Mouse (Mus musculus): ENCODE results near the gene Glo1.
A peak's percentile ranks its signal among the peaks of the same experiment; 100 is the strongest.

Gene Glo1

GRCm38 (mm10) chr17:30576946-30577345, 49.7 kb downstream of the Glo1 start:
- no peak for DNase-seq (ENCODE audit: low spot score)

DNA sequence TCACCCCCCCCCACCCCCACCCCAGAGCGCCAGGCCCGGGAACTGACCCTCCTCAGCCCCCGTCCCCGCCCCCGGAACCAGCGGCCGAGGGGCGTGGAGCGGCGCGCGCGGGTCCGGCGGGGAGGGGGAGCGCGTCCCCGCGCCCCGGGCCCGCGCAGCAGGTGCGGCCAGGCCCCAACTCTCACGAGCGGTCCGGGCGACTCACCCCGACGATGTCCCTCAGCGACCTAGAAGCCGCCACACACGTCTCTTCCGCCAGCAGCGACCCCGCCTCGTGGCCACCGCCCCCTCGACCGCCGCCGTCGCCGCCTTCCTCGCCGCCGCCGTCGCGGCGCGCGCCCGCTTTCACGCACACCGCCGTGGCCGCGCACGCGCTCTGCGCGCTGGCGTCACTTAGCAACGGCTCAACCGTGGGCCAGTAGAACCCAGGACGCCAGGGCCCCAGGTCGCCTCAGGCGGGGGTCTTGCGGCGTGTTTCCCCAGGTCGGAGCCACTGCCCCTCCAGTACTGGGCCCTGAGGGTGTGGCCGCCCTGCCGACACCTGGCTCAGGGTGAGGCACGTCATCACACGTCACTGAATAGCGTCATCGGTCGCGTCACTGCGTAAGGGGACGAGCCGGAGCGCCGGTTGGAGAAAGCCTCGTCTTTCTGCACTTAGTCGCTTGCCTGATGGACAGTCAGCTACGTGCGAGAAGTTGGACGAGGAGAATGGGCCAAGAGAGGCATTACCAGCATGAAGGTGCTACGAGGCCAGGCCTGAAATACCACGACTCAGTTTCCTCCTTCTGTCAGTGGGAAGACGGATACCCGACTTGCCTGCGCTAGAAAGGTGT, 50.5 kb downstream of the Glo1 start, which contains the start of gene Btbd9:
Gene Btbd9, minus strand, starts transcription at position 548 of the 833 bp plus-strand sequence.
- DNase-seq (ENCODE audit: low spot score), result peak; percentile 97

DNA sequence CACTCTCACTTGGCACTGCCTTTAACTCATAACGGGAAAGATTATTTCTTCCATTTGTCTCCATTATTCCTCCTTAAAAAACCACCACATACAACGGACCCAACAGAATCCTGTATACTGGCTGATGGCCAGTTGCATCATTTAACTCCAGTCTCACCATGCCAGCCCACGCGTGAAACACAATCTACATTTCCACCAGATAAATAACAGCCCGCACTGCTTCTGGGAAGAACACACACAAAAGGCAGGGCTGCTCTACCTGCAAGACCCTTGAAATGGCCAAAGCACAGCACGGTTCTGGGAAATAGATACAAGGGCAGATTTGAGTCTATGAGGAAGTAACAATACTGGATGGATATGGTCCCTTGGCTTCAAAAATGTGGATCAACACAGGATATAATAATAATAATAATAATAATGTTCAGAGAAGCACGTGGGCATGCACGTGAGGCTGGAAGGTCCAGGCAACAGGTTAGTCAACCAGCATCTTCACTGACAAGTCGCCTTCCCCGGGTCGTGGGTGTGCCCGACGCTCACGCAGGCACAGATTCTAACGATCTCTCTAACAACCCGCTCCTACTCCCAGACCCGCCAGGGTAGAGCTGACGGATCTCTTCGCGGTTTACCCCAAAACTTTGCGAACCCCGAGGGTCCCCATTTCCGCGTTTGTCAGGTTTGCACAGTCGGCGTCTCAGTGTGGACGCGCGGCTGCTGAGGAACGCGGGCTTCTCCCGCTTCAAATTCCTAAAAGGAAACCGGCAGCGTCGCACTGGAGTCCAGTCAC, 51.4 kb downstream of the Glo1 start:
- DNase-seq (ENCODE audit: low spot score), result no peak

DNA sequence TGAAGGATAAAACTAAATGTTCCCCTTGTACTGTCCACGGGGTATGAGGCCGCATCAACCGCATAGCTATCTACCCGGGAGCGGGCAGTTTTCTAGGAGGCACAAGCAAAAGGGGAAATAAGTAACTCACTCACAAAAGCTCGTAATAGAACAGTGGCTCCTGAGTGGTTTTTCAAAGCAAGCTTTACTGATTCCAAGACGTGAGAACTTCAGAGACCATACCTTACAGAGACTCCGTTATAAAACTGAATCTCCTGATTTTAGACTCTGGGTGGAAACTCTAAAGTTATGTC, 51.9 kb downstream of the Glo1 start:
- no peak for DNase-seq (ENCODE audit: low spot score)

DNA sequence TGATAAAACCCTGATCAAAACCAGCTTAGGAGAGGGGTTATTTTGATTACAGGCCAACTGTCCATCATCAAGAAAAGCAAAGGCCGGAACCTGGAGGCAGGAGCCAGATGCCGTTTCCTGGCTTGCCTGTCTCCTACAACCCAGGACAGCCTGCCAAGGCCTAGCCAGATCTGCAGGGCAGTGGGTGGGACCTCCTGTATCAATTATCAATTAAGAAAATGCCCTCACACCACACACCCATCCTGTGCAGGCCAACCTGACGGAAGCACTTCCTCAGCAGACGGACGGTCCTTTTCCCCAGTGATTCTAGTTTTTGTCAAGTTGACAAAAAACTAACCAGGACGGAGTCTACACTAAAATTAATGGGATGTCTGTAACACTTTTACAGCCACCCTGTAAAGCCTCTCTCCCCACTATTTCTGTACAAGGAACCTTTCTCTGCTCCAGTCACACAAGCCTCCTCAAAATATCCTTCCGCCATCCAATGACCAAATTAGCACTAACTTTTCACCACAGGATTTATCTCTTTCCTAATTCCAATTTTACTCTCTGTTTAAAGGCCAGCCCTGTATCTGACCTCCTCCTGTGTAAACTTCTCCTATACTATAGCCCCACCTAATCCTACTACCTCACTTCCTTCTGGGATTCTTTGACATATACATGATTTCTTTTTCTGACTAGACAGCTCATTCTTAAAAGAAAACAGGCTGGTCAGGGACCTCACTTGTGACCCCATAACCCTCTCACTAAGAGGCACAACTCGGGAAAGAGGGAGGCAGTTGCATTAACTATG, 52.5 kb downstream of the Glo1 start:
- DNase-seq (ENCODE audit: low spot score), result no peak

- DNase-seq (ENCODE audit: low spot score), result no peak
These were observed 55.7 kb downstream of the Glo1 start for GRCm38 (mm10) chr17:30570971-30571370.

DNA sequence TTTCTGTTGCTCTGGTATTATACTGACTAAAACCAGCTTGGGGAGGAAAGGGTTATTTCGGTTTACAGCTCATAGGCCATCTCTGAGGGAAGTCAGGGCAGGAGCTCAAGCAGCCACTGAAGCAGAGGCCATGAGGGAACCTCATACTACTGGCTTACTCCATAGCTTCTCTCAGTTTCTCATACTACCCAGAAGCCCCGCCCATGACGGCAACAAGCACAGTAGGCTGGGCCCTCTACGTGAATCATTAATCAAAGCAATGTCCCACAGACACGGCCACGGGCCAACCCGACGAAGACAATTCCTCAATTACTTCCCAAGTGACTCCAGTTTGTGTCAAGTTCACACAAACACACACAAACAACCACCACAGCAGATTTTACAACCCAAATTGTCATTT, 56.5 kb downstream of the Glo1 start:
- no peak for DNase-seq (ENCODE audit: low spot score)

DNA sequence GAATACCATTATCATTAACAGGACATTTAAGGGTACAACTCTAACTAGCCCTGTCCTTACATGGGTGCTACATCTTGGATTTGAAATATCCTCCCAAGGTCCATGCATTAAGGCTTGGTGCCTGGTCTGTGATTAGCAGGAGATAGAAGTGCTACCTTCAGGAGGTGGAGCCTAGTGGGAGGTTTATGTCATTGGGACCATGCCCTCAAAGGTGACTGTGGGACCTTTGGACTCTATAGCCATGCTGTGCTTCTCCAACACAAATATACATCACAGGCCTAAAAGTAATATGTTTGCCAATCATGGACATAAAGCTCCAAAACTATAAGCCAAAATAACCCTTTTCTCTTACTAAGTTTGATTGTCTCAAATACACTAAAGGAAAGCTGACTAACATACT, 58.2 kb downstream of the Glo1 start:
- no peak for DNase-seq (ENCODE audit: low spot score)

DNA sequence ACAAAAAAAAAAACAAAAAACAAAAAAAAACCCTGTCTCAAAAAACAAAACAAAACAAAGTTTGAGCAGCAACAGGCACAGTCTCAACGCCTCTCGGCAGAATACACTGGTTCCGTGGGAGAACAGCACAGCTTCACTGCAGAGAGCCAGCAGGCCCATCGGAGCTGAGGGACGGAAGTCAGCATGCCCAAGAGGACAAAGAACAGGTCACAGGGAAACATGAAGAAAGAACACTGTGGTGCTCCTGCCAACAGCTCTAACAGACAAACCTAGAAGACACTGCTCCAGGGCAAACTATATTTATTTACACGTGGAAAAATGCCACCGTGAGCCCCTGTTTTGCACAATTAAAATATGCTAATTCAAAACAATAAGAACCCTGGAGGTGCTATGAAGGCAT, 61.7 kb downstream of the Glo1 start:
- DNase-seq (ENCODE audit: low spot score), result no peak

DNA sequence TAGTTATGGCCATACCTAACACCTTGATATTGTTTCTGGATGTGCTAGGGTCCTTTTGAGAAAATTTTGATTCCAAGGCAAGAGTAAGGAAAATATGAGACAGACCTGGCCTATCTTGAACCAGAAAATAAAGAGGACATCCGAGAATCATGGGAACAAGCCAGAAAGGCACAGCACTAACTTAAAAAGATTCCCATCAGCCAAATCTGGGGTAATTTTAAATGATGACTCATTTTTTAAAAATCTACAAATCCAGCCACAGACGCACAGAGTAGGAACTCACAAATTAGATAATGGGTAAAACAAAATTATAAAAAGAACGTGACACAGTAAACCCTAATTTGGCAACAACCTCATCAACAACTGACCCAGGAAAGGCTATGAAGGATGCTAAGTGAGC, 62.3 kb downstream of the Glo1 start:
- no peak for DNase-seq (ENCODE audit: low spot score)

DNA sequence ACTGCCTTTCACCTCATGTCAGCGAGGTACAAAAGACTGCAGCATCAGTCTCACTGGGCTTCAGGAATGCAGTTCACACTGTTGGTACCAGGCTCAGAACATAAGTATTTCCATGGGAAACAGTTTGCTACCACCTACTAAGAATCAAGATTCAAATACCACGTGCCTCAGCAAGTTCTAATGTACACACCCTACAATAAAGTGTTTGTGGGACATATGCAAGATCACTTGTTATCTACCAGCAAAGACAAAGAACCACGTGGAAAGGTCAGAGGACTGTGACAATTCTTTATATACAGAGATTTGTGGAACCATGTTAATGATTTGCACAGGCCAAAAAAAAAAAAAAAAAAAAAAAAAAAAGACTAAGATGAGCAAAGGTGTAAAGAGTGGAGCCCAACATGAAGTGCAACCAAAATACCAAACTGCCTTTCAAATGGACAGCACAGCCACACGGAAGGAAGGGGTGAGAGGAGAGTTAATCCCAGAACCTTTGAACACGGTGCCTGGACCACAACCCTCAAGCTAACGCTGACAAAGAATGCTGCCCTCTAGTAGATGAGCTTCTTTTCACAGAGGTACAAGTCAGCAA, 63.1 kb downstream of the Glo1 start:
- DNase-seq (ENCODE audit: low spot score), result no peak

- no peak for DNase-seq (ENCODE audit: low spot score)
These were observed 63.9 kb downstream of the Glo1 start for GRCm38 (mm10) chr17:30562770-30563169.

- no peak for DNase-seq (ENCODE audit: low spot score)
These were observed 67.1 kb downstream of the Glo1 start for GRCm38 (mm10) chr17:30559536-30559935.

DNA sequence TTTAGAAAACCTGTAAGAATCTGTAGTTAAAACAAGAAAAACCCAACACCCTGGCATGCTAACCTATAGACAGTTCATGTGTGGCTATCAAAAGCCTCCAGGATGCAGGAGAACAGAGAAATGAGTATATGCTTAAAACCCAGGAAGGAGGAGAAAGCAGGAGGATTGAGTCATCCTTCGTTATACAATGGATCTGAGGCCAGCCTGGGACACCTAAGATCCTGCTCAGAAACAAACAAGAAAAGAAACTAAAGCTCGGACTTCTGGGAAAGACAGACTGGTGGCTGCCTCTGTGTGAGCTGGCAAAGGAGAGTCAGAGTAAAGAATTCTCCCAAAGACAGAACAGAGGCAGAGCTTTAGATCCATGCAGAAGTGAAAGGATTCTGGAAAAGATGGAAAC, 68.0 kb downstream of the Glo1 start:
- no peak for DNase-seq (ENCODE audit: low spot score)

DNA sequence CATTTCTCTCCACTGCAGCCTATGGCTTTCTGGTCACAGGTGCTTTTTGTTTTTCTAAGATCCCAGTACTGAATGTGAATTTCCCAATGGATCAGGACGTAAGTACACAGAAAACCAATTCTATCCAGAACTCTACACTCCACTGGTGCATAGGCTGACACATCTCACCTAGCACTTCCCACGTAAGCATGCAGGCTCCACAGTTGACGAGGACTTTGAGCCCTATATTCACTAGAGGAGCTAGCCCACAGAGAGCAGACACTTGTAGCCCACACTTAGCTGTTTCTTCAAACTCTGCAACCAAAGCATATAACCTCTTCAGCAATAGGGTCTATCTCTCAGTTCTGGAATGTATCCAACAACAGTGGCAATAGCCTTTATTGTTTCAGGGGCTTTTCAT, 70.2 kb downstream of the Glo1 start:
- DNase-seq (ENCODE audit: low spot score), result no peak

DNA sequence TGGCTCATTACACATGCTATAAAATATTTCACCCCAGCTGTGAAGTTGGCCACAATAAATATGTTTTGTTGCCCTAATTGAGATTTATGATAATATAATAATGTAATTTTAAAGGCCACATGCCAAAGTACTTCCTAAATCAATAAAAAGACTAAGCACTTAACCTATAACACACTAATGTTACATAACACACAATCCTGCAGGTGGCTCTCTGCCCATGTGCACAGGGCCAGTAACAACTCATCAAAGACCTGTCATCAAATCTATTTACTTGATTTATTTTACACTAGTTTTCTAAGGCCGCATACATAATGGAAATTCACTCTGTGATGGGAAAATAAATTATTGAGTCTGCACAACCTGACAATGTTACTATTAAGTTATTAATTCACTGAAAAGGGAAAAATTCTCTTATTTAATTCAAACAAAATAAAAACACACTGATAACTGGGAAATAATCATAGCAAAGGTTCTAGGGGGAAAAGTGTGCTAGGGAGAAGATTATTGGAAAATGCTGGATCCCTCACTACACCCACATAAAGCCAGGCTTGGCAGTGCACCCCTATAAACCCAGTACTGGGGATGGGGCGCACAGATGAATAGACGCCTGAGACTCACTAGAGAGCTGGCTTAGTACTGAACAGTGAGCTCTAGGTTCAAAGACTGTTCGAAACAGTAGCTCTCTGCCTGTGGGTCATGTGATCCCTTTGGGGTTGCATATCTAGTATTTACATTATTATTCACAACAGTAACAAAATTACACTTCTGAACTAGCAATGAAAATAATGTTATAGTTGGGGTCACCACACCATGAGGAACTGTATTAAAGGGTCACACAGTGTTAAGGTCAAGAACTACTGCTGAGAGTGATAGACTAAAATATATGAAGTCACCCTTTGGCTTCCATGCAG, 73.4 kb downstream of the Glo1 start:
- DNase-seq (ENCODE audit: low spot score), result no peak

GRCm38 (mm10) chr17:30550774-30551107, 75.9 kb downstream of the Glo1 start:
- DNase-seq (ENCODE audit: low spot score), result no peak

GRCm38 (mm10) chr17:30549899-30550773, 76.5 kb downstream of the Glo1 start:
- DNase-seq (ENCODE audit: low spot score), result no peak

GRCm38 (mm10) chr17:30539098-30539497, 87.6 kb downstream of the Glo1 start:
- DNase-seq (ENCODE audit: low spot score), result peak; percentile 66

GRCm38 (mm10) chr17:30536651-30537050, 90.0 kb downstream of the Glo1 start:
- DNase-seq (ENCODE audit: low spot score), result no peak
